Mouse (Mus musculus): ENCODE results near the gene Izumo1.

DNA sequence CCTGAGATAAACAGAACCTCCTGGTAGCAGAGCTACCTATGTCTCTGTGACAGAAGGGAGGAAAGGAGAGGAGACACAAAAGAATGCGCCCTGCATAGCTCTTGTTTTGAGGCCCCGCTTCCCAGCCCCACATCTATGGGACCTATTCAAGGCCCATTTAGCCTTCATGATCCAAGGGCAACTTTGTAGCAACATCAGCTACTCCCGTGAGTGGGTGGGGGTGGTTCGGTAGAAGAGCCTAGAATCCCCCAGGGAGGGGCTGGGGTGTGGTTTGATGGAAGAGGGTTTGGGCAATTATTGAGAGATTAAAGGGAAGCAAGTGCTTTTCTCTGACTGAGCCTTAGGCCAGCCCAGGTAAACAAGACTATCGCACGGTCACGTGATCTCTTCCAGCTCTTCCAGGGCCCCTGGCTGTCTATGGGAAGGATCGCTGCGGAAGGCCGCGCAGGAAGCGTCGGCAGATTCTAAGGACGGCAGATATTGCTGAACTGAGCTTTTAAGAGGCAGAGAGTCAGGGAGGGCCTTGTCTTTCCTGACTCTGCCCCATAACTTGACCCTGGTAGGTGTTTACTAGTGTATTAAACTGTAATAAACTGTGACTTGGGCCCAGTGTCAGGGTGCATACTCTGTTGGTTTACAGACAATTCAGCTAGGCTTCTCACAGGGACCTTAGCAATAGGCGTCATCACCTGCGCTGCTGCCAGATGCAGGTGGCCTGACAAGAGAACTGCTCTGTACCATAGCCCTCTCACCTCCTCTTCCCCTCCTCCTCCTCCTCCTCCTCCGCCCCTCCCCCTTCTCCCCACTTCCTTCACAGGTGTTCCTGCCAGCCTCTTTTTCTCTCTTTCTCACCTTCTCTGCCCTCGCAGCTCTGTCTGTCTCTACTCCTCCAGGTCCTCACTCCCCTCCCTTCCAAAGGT, 22.4 kb upstream of the Izumo1 start:
- TF ChIP-seq CTCF (IDR thresholded peaks at IDR 0.05; ENCODE audit: low read depth) (no peak), EP300 (optimal IDR thresholded peaks at IDR 0.05) (no peak)

Data from stomach, postnatal 0 days (tissue).